Mouse (Mus musculus) embryonic facial prominence, embryonic 12.5 days (tissue): ENCODE data around the gene Tspan31. TPM values are rescaled to one million over a fixed set of nuclear protein-coding genes. Genes with fewer than 3 reads are reported as not detected.
A peak's percentile ranks its signal among the peaks of the same experiment; 100 is the strongest.

Experiments
- ATAC-seq: fragments of 200-750 bp; cut with Nextera tagmentation; 2 replicates; pipeline ENCODE4 v1.8.0; 2017; ENCODE audit not compliant: insufficient number of reproducible peaks, insufficient read depth, low FRiP score, low TSS enrichment
- H3K27ac ChIP-seq: fragments of 300-500 bp; sonication (generic); 2 replicates; pipeline ENCODE4 v1.5.1; 2016; ENCODE audit warnings: mild to moderate bottlenecking
- H3K27me3 ChIP-seq: fragments of 300-500 bp; sonication (generic); 2 replicates; pipeline ENCODE4 v1.6.1; 2016; ENCODE audit warnings: mild to moderate bottlenecking, moderate library complexity
- H3K36me3 ChIP-seq: fragments of 300-500 bp; sonication (generic); 2 replicates; pipeline ENCODE4 v1.6.1; 2016; ENCODE audit warnings: mild to moderate bottlenecking
- H3K4me1 ChIP-seq: fragments of 300-500 bp; sonication (generic); 2 replicates; pipeline ENCODE4 v1.6.1; 2016
- H3K4me2 ChIP-seq: fragments of 300-500 bp; sonication (generic); replicated peaks from 2 replicates; pipeline ENCODE4 v1.6.1; 2016; ENCODE audit warnings: mild to moderate bottlenecking, moderate library complexity
- H3K4me3 ChIP-seq: fragments of 300-500 bp; sonication (generic); 2 replicates; pipeline ENCODE4 v1.5.1; 2016; ENCODE audit warnings: mild to moderate bottlenecking
- H3K9ac ChIP-seq: fragments of 300-500 bp; sonication (generic); 2 replicates; pipeline ENCODE4 v1.6.1; 2016; ENCODE audit warnings: mild to moderate bottlenecking, moderate library complexity
- H3K9me3 ChIP-seq: fragments of 300-500 bp; sonication (generic); 2 replicates; pipeline ENCODE4 v1.6.1; 2016; ENCODE audit warnings: mild to moderate bottlenecking, moderate library complexity
- WGBS: fragments of 180-500 bp; shearing (Covaris S2); methylation state at CpG from one replicate; pipeline ENCODE4 v1.1.7; 2016; 5-methylcytosine and 5-hydroxymethylcytosine counted together
- polyA plus RNA-seq: library from polyadenylated mRNA; unstranded; fragments of >200 nt; fragmentation: Nextera tagmentation; extraction: Ambion mirVana; gene quantifications from 2 replicates; pipeline ENCODE4 v1.2.1, GENCODE M21; 2016

The Tspan31 gene
- polyA plus RNA-seq, 1 experiment from 2014 or later = 170 TPM

DNA sequence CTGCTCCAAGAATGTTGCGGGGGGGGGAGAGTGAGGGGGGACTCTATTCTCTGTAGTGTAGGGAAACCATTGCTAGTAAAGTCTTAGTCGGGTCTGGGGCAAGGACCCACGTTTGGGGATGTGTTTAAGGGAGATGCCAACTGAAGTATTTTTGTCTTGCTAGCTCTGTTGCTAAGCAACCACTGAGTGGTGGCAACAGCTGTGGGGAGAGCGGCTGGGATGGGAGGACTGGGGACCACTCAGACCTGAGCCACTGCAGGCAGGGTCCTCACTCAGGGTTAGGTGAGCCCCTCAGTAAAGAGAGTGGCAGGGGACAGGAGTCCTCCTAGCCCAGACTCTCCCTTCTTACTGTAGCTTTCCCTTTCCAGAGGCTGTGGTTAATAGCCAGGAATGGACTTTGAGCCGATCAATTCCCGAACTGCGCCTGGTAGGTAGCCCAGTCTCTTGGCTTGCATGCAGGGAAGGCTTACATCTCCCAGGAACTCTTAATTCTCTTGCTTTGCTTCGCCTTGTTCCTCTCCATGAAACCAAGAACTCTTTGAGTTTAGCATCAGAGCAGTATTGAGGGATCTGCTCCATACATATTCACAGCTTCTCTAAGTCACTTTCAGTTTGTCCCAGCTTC lies 12.0 kb upstream of the Tspan31 start:
- Histone ChIP-seq H3K9ac (no peak overlapping the region), H3K4me1 (peaks cover 30% of the 10 kb centered on the region), H3K9me3 (no peaks in the 10 kb centered on the region), H3K36me3 (no peaks in the 10 kb centered on the region), H3K4me2 (peak overlapping the region; percentile 99; the same call in 1 of the 2 replicates), H3K27me3 (peaks cover 89% of the 10 kb centered on the region), H3K4me3 (peak overlapping the region; percentile 22; the same call in 1 of the 2 replicates), H3K27ac (no peak overlapping the region)
- ATAC-seq = peak; percentile 17; the same call in 1 of the 2 replicates
- WGBS = 25% methylated on average over 8 of the region's 8 CpGs

GRCm38 (mm10) chr10:127080901-127081780 lies 11.1 kb upstream of the Tspan31 start:
- peak overlapping the region; percentile 40; the same call in 1 of the 2 replicates for H3K9ac ChIP-seq
- H3K27me3 ChIP-seq = peaks cover 90% of the 10 kb centered on the region
- peaks cover 30% of the 10 kb centered on the region for H3K4me1 ChIP-seq
- no peak overlapping the region for H3K27ac ChIP-seq
- no peak for ATAC-seq
- WGBS = 3% methylated on average over 48 of the region's 48 CpGs
- peak overlapping the region; percentile 62 for H3K4me3 ChIP-seq
- H3K36me3 ChIP-seq = no peaks in the 10 kb centered on the region
- no peaks in the 10 kb centered on the region for H3K9me3 ChIP-seq
- H3K4me2 ChIP-seq = peak overlapping the region; percentile 99

DNA sequence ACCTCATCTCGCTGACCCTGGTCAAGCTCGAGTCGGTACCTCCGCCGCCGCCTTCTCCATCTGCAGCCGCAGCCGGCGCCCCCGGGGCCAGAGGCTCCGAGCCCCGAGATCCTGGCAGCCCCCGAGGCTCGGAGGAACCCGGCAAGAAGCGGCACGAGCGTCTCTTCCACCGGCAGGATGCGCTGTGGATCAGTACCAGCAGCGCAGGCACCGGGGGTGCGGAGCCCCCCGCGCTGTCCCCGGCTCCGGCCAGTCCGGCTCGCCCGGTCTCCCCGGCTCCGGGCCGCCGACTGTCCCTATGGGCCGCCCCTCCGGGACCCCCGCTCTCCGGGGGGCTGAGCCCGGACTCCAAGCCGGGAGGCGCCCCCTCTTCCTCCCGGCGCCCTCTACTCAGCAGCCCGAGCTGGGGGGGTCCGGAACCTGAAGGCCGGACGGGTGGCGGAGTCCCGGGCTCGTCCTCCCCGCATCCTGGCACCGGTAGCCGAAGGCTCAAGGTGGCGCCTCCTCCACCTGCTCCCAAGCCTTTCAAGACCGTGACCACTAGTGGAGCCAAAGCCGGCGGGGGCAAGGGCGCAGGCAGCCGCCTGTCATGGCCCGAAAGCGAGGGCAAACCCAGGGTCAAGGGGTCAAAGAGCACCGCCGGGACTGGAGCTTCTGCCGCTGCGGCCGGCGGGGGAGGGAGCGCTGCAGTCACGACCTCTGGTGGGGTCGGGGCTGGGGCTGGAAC lies 9.8 kb upstream of the Tspan31 start:
- Histone ChIP-seq H3K9me3 (no peaks in the 10 kb centered on the region), H3K36me3 (no peaks in the 10 kb centered on the region), H3K4me1 (peaks cover 30% of the 10 kb centered on the region), H3K27ac (no peak overlapping the region), H3K4me2 (peak overlapping the region; percentile 99), H3K27me3 (peaks cover 97% of the 10 kb centered on the region), H3K9ac (peak overlapping the region; percentile 75), H3K4me3 (peak overlapping the region; percentile 62)
- WGBS = 1% methylated on average over 68 of the region's 70 CpGs
- ATAC-seq = no peak

DNA sequence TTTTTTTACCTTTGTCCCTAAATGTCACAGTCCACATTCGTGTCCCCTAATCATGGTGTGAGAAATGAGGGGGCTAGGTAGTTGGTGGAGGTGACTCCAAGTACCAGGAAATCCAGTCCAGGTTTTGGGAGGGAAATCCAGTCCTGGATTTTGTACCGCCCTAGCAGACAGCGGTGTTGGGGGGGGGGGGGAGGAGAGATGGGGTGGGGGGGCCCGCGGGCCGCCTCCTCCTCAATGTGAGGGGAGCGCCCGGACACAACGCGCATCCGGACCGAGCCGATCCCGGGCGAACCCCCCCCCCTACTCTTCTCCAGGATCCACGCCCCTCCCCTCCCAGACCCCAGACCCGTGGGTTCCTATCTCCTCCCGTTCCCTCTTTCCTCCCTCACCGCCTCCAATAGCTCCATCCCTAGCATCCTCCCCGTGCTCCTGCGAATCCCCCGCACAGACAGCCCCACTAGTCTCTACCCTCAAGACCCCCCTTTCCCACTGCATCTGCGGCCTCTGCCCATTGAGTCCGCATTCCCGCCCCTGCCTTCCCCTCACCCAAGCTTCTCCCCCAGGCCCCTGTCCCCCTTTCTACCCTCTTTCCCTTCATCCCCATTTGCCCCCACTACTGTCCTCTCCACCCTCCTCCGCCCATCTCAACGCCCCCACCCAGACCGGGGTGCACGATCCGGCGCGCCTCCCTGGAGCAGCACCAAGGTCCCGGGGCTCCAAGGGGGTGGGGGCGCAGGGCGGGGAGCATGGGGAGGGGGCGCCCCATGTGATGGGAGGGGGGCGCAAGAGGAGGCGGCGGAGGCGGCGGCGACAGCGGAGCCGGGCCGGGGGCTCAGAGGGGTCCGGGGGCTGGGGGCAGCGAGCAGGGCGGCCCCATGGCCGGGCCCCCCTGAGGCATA lies 8.9 kb upstream of the Tspan31 start:
- H3K36me3 ChIP-seq = no peaks in the 10 kb centered on the region
- H3K4me2 ChIP-seq = peak overlapping the region; percentile 99
- peak overlapping the region; percentile 62 for H3K4me3 ChIP-seq
- H3K9ac ChIP-seq = peak overlapping the region; percentile 75
- H3K27me3 ChIP-seq = peaks cover 88% of the 10 kb centered on the region
- no peaks in the 10 kb centered on the region for H3K9me3 ChIP-seq
- under 1% methylated on average over 38 of the region's 49 CpGs for WGBS
- H3K4me1 ChIP-seq = peaks cover 30% of the 10 kb centered on the region
- ATAC-seq = peak; percentile 52; the same call in 1 of the 2 replicates
- no peak overlapping the region for H3K27ac ChIP-seq

GRCm38 (mm10) chr10:127078001-127078676 lies 8.1 kb upstream of the Tspan31 start:
- peaks cover 80% of the 10 kb centered on the region for H3K27me3 ChIP-seq

DNA sequence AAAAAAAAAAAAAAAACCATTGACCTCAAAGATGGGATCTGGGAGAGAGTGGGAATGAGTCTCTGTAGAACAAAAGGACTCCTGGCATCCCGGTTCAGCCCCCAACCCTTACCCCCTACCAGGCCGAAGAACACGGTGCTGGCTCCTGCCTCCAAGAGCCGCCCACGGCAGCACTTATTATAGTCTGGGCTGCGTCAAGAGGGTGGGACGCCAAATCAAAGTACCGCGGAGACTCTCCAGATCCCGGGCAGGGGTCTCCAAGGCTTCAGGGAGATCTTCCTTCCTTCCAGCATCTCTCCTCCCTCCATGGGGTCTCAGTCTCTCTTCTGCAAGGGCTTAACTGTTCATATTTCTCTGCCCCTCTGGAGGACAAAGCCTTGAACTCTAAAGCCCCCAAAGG lies 7.5 kb upstream of the Tspan31 start:
- no peak overlapping the region for H3K9ac ChIP-seq
- H3K9me3 ChIP-seq = no peaks in the 10 kb centered on the region
- 6% methylated on average over 10 of the region's 10 CpGs for WGBS
- no peaks in the 10 kb centered on the region for H3K36me3 ChIP-seq
- ATAC-seq = no peak
- no peak overlapping the region for H3K4me3 ChIP-seq
- H3K27me3 ChIP-seq = peaks cover 74% of the 10 kb centered on the region
- peaks cover 30% of the 10 kb centered on the region for H3K4me1 ChIP-seq
- H3K27ac ChIP-seq = no peak overlapping the region
- H3K4me2 ChIP-seq = no peak overlapping the region

More at GRCm38 (mm10) chr10:127078001-127078676, 8.1 kb upstream of the Tspan31 start:
- 1% methylated on average over 12 of the region's 12 CpGs for WGBS
- H3K9ac ChIP-seq = no peak overlapping the region; the same call in 1 of the 2 replicates
- H3K4me1 ChIP-seq = peaks cover 30% of the 10 kb centered on the region
- H3K36me3 ChIP-seq = no peaks in the 10 kb centered on the region
- H3K9me3 ChIP-seq = no peaks in the 10 kb centered on the region
- no peak for ATAC-seq
- H3K27ac ChIP-seq = no peak overlapping the region
- peak overlapping the region; percentile 99 for H3K4me2 ChIP-seq
- peak overlapping the region; percentile 62 for H3K4me3 ChIP-seq

GRCm38 (mm10) chr10:127076082-127076481 lies 6.0 kb upstream of the Tspan31 start:
- Histone ChIP-seq H3K9me3 (no peaks in the 10 kb centered on the region), H3K27me3 (peaks cover 60% of the 10 kb centered on the region), H3K27ac (no peak overlapping the region), H3K4me2 (no peak overlapping the region), H3K36me3 (no peaks in the 10 kb centered on the region), H3K4me3 (no peak overlapping the region), H3K4me1 (peaks cover 22% of the 10 kb centered on the region), H3K9ac (no peak overlapping the region)
- 42% methylated on average over 4 of the region's 4 CpGs for WGBS
- ATAC-seq = no peak

DNA sequence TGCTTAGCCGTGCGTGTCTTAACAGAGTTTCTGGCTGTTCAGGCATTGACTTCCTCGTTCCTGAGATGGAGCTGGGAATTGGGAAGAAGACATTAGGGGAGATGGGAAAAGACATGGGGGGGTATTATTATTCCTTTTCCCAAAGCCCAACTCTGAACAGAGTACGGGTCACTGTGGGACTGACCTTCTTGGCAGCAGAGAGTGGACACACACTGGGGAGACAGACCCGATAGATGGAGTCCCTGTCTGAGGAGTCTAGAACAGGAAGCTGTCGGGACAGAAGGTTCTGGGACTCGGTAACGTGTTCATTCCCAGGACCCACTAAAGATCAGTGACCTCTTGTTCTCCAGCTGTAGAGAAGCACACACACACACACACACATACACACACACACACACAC lies 5.6 kb upstream of the Tspan31 start:
- 72% methylated on average over 8 of the region's 8 CpGs for WGBS
- Histone ChIP-seq H3K9me3 (no peaks in the 10 kb centered on the region), H3K4me1 (peaks cover 24% of the 10 kb centered on the region; the same call in 1 of the 2 replicates), H3K36me3 (no peaks in the 10 kb centered on the region), H3K27me3 (peaks cover 55% of the 10 kb centered on the region), H3K4me3 (no peak overlapping the region), H3K9ac (no peak overlapping the region), H3K4me2 (no peak overlapping the region), H3K27ac (no peak overlapping the region)
- no peak for ATAC-seq

DNA sequence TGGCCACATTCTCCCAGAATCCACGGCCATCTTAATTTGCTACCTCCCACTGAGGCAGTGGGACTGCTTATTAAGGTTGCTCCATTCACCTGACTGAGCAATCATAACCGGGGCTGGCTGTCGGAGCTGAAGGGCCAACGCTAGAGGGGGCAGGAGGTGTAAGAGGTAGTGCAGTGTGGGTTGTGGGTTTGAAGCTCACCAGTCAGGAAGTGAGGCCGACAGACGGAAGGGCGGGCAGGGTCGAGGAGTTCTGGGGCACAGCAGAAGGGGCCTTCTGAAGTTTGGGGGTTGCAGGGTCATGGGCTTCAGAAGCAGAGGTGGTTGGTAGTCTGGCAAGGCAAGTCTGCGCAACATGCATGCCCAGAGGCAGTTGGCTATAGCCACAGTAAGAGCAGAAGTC lies 5.0 kb upstream of the Tspan31 start, which contains the start of gene Agap2:
Gene Agap2 (plus strand): TSS at position 205 of the 400 bp plus-strand sequence.
- Histone ChIP-seq H3K4me2 (no peak within 1 kb of the TSS), H3K27me3 (peaks cover 50% of the 10 kb centered on the region), H3K9ac (no peak within 1 kb of the TSS), H3K9me3 (no peaks in the 10 kb centered on the region), H3K36me3 (no peaks in the 10 kb centered on the region), H3K4me3 (no peak within 1 kb of the TSS), H3K4me1 (peaks cover 23% of the 10 kb centered on the region; the same call in 1 of the 2 replicates), H3K27ac (no peak within 1 kb of the TSS)
- ATAC-seq = no peak
- 60% methylated on average over 9 of the region's 9 CpGs for WGBS

DNA sequence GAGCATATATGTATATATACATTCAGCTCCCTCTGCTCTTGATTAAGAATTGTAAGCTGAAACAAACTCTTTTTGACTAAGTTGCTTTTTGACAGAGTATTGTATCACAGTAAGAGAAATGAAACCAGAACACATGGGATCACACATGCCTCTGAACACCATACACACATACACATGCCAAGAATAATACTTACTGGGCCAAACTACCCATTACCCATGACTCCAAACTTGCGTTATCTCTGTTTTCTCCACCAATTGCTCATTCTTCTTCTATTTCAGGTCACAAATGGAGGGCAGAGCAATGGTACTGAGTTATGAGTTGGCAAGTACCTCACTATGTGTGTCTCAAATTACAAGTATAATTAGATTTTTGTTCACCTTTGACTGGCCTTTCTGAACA lies 3.9 kb upstream of the Tspan31 start:
- no peak overlapping the region for H3K9ac ChIP-seq
- 92% methylated on average over 1 of the region's 1 CpGs for WGBS
- H3K4me2 ChIP-seq = no peak overlapping the region
- H3K27ac ChIP-seq = no peak overlapping the region
- no peak for ATAC-seq
- peaks cover 39% of the 10 kb centered on the region for H3K27me3 ChIP-seq
- H3K36me3 ChIP-seq = no peaks in the 10 kb centered on the region
- no peak overlapping the region for H3K4me3 ChIP-seq
- peaks cover 17% of the 10 kb centered on the region for H3K4me1 ChIP-seq
- no peaks in the 10 kb centered on the region for H3K9me3 ChIP-seq
